Mouse (Mus musculus) kidney, postnatal 25 days (tissue): ENCODE results near the gene Ttc25.

Experiments
- DNase-seq, 2 experiments: peaks; one replicate each; pipeline ENCODE4 v3.0.0; 2021; ENCODE audit warnings: mixed read lengths in 2 of 2

Ttc25 gene

DNA sequence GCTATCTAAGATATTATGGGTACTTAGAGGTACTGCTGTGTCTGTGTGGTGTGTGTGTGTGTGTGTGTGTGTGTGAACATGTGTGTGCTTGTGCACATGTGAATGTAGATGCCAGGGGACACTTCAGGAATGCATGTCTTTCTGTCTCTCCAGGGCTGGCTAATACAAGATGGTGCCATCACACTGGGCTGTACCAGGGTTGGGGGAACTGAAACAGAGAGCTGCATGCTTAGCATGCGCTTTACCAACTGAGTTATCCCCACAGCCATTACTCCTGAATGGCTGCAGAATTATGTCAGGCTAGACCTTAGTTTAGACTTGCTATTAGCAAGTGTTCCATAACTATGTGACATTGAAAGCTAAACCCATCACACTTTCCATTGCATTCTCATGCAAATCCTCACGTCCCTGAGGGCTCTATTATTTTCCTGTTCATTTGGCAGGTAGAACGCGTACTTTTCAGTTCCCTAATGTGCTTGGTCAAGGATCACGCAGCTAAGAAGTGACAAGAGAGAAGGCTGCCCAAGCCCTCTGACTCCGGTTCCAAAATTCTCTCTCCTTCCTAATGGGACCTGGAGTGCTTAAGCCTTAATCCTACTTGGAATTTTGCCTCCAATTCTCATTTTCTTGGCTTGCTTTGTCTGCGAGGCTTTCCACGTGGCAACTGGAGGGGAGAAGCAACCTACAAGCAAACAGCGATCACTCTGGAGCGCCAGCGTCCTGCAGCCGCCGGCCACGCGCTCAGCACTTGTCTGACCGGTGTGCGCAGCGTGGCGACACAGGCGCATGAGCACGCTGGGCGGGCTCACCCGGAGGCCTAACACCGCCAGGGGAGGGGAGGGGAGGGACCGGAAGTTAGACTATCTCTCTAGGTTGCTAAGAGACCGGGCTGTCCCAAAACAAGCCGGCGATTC, at the start of gene Ttc25:
Ttc25 (plus strand) TSS at position 776 of the 914 bp plus-strand sequence.
- peak; percentile 92 to 96 for DNase-seq

DNA sequence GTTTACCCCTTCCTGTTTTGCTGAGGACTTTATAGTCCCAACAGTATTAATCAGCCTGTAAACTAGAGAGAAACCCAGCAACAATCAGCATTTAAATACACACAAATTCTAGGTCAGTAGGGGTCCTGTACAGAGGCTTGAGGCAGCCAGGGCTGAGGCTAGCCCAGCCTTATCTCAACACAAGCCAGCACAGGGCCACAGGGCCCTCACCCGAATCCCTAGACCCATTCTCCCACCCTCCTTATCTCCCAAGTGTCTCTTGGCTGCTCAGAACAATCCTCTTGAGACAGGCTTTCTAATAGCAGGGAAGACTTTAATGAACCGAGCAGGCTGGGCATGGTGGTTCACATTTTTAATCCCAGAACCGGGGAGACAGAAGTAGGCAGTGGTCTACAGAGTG, 45.2 kb upstream of the Ttc25 start:
- DNase-seq, result no peak

DNA sequence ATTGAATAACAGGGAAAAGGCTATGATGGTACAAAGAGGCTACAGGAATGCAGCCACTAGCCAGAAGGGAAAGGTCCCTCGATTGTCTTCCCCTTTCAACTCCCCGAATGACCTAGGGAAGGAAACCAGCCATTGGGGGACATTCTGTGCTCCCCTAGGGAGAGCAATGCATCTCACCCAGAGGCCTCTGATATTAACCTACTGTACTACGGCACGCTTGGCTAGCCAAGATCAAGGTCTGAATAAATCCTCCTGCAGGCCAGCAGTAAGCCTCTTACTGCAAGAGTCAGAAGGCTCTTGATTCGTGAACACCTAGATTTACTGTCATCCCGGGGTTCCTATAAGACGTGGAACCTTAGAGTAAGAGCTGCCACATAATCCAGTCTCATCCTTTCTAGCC, 44.8 kb upstream of the Ttc25 start:
- peak; percentile 44 to 71 for DNase-seq

DNA sequence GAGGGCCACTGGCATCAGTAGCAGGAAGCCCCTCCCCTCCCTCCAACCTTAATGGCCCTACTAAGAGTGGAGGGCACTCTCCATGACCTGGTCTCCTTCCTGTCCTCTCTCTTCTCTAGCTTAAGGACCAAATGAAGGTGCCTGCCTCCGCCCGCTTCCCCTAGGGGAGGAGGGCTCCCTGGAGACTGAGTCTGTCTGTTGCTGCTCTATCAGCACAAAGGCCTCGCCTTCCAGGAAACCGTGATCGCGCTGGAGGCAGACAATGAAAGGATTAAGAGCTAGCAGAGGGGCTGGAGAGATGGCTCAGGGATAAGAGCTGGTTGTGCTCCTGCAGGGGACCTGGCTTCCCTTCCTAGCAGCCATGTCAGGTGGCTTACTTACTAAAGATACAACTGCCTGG, 44.1 kb upstream of the Ttc25 start:
- no peak for DNase-seq

DNA sequence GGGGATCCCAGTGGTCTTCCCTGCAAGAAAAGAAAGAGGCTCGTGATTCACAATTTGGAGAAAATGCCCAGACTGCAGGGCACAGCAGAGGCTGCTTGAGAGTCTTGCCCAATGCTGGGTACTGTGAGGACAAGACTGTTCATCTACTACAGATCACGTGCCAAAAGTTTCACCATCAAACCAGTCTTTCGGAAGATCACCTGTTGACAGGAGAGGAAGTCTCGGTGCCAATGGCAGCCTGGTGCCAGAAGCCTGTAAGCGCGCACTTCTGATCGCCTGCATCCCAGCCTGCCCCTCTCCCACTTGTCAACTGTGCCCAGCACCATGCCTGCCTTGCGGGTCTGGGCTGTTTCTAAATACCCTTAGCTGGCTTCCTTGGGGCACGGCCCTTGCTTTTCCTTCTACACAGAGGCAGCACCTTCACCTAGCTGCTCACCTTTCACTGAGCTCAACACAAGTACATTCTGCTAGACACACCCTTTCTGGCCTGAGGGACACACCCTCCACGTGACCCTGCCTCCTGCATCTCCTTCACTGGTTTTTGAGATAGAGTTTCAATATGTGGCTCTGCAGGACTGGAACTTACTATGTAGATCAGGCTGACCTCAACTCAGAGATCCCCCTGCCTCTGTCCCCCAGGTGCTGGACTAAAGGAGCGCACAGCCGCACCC, 40.3 kb upstream of the Ttc25 start:
- no peak for DNase-seq

DNA sequence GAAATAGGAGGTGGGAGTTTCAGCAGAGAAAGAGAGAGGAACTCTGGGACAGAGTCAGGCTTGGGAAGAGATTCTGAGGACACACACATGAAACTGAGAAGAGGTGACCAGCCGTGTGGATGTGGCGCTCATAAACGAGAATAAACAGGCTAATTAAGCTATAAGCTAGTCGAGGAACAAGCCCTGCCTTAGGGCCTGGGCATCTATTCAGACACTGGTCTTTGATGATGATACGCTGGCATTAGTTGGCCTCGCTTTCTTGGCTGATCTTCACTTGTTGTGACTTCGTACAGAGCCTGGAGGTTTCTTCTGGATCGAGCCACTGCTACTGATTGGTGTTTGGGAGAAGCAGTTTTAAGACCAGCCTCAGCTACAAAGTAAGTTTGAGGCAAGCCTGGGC, 39.4 kb upstream of the Ttc25 start:
- DNase-seq, result no peak

DNA sequence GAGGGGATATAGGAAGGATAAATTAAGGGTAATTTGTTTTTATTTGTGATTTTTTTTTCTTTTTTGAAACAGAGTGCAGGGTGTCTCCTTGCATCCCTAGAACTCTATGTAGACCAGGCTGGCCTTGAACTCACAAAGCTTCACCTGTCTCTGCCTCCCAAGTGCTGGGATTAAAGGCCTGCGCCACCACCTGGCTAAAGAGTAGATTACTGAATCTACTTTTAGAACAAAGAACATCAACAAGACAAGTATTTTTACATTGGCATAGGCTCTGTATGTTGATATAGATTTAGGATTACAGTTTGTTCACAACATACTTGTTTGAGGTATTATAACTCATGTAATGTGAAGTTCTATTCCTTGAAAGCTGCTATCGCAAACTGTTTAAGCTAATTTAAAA, 34.9 kb upstream of the Ttc25 start:
- DNase-seq, result no peak

DNA sequence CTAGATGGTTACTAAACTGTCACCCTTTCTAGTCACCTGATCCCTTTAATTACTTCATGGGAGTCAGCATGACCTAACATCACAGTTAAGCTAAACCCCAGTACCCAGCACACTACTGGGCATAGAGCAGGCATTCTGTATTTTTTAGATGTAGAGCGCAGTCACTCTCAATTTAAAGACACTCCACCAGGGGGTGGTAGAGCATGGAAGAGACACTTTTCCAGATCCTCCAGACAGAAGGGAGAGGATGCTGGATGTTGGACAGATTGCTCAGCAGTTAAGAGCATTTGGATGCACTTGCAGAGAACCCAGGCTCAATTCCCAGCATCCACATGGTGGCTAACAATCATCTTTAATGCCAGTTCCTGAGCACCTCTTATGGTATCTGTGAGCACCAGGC, 33.0 kb upstream of the Ttc25 start:
- DNase-seq, result peak in 1 of 2 experiments; percentile 56

DNA sequence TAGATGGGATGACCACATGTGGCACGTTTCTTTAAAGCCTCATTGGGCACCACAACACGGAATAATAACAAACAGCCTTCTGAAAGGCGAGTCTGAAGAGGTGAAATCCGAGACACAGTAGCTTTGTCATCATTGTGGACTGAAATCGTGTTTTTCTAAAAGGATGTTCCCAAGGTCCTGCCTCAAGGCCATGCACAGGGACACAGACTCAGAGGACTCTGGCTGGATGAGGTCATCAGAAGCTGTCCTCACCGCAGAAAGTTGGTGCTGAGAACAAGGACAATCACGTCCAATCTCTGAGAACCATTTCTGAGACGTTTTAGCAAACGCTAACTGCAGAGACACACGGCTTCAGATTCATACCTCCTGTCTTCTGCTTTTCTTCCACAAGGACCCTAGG, 31.7 kb upstream of the Ttc25 start:
- no peak for DNase-seq

DNA sequence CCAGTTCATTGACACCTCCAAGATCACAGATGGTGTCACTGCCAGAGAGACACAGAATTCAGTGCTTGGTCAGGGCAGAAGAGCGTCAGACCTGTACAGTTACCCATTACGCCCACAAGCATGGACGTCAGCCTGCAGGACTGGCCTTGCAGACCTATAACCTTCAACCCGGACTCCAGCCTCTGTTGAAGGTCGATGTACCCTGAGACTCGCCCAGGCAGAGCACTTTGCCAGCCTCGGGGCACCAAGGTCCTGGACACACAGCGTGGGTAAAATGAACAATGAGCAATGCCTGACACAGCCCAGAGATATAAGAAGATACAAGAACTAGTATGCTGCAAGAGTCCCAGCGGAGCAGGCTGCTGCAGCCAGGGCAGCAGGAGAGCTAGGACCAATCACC, 30.3 kb upstream of the Ttc25 start:
- peak; percentile 59 to 81 for DNase-seq

DNA sequence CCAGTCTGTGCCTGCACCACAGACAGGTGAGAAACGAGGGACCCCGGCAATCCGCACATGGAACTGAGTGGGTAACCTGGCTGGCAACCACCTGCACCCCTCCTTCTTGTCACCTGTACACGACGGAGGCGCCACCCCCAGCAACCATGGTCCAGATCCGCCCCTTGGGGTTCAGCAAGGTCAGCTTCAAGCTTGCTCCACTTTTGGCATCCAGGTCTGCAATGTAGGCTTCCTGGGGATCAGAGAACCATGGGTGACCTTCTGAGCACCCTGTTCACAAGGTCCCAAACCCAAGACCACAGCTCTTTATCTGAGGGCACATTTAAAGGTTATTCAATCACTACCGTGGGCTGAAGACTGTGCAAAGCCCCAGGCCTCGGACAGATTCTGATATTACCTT, 29.6 kb upstream of the Ttc25 start:
- DNase-seq, result no peak

DNA sequence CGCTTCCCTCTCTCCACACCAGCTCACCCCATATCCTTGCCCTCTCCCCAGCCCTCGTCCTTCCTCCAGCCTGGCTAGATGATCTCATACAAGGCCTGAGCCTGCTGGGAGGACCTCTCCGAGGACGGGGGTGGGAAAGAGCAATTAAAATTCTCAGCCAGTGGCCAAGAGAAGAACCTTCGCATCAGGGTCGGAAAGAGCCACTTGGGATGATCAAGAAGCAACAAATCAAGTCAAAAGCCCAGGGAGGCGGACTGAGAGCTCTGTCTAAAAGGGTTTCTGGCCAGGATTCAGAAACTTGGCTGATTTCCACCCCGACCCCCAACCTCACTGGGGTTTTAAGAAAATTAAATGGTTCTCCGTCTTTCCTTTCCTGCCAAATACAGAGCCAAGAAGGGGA, 29.1 kb upstream of the Ttc25 start:
- DNase-seq, result peak in 1 of 2 experiments; percentile 46

DNA sequence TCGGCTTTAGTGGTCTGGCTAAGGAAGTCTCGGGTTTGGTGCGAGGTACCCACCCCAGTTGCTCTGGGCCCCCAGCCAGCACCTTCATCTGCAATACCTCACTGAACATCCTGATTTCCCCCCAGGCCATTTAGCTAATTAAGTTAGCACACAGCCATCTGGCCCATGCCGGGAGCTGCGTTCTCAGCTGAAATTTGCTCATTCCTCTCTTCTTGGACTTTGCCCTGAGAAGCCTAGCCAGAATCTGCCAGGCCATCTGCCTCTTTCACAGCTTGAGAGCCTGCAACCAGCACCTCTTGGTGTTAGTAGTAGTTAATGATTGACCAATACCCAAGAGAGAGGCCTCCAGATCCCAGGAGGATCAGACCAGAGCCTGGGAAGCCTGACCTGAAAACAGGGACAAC, 27.2 kb upstream of the Ttc25 start:
- DNase-seq, result peak; percentile 76 to 92

DNA sequence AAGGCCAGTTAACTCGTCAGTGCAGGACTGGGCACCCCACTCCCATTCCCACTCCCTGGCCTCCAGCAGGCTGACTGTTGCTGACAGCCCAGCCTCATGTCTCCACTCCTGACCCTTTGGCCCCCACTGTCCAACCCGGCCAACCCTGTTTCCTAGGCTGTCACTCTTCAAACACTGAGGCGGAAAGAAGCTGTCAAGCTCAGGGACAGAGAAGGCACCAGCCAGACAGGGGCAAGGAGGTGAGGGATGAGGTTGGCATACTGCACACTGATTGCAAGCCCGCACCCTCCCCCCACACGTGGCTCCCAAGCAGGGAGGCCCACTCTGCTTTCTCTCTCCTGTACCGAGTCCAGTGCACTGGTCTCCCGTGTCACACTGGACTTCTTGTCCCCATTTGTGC, 26.2 kb upstream of the Ttc25 start:
- peak; percentile 17 to 63 for DNase-seq

DNA sequence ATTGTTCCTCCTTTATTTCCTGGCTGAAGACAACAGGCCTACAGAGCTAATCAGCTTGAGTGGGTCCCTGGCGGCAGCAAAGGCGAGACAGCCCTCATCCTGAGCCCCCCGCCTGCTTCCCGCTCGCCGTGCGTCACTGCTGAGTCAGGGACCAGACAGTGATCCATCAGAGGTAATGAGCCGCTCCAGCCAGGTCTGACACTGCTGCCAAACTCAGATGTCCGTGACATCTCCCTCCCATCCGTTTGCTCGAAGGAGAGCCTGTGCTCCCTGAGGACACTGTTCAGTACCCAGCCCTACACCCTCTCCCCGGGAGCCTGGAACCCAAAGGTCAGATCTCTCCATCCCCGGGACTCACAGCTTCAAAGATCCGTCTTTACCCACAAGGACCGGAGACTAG, 24.6 kb upstream of the Ttc25 start:
- peak; percentile 70 to 92 for DNase-seq

DNA sequence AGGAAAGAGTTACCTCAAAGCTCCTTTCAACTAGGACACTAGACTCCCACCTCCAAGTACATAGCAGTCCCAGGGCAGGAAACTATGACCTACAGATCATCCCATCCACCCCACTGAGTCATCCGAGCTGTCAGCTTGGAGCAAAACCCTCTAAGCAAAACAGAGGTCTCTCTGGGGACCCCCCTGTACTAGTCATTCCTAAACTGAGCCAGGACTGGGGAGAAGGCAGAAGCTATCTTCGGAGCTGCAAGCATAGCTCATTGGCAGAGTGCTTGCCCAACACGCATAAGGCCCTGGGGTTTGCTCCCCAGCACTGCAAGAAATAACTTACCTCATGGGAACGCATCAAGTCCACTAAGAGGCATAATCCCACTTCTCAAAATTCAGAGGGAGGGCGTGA, 21.0 kb upstream of the Ttc25 start:
- DNase-seq, result no peak

DNA sequence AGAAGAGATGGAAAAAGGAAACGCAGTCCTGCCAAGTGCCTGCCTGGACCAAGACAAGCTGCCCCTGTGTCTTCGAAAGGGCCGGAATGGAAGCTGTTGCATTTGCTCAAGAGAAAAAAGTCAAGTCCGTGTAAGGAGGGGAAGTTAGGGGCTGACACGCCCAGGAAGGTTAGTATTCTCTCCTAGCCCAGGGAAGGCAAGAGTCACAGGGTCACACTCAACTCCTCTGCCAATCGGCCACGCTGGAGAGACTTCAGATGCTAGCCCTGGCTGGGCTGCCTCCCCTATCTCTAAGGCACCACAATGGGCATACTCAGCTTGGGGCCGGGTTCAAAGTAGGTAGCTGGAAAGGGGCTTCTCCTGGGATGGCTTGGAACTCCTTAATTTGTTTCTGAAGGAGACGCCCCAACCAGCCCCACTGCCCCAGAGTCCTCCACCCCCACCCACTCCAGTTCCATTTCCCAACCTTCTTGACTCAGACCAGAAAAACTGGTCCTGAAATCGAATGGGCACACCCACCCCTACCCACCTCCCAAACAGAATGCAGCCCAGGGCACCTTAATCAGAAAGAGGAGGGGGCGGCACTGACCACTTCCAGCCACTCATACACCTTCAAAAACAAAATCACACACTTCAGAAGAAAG, 20.3 kb upstream of the Ttc25 start:
- DNase-seq, result no peak

DNA sequence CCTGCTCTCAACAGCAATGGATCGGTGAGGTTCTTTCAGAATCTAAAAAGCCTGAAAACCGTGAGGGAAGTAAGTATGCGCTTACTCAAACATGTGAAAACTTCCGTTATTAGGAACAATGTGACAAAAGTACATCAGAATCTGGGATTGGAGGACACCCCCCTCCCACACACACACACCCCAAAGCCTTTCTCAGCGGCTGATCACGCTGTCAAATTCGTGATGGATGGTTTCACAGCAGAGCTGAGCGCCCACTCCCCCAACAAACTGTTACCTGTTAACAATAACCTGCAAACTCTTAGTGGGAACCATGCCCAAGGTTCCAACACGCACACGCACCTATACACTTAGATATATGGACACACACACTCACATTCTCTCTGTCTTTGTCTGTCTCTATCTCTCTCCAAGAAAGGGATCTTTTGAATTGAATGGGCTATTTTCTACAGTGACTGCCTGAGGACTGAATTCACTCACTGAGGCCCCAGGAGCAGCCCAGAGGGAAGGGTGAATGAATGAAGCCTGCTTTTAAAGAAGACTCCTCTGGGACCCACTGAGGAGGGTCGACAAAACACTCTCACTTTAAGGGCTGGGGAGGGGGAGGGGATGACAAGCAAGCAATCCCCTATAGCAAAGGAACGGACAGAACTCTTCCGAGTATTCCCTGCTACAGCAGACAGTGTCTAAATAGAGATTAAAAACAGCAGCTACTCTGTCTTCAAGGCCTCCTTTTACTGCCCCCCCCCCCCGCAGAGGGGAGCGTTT, 19.2 kb upstream of the Ttc25 start:
- DNase-seq, result no peak

DNA sequence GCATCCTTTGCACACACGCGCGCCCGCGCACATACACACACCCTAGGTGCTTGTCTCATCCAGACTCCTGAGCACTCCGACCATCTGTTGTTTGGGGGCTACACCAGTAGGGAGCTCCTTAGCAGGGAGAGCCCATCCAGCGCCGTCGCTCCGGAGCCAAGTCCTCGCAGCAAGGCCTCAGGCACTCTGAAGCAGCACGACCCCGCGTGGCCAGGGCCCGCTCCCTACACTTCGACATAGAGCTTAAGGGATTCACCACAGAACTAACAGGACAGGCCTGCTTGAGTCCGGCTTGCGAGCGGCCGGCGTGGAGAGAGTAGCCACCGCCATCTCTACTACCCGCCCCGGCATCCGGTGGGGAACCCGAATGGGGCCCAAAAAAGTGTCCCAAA, 18.3 kb upstream of the Ttc25 start:
- peak; percentile 66 to 82 for DNase-seq

DNA sequence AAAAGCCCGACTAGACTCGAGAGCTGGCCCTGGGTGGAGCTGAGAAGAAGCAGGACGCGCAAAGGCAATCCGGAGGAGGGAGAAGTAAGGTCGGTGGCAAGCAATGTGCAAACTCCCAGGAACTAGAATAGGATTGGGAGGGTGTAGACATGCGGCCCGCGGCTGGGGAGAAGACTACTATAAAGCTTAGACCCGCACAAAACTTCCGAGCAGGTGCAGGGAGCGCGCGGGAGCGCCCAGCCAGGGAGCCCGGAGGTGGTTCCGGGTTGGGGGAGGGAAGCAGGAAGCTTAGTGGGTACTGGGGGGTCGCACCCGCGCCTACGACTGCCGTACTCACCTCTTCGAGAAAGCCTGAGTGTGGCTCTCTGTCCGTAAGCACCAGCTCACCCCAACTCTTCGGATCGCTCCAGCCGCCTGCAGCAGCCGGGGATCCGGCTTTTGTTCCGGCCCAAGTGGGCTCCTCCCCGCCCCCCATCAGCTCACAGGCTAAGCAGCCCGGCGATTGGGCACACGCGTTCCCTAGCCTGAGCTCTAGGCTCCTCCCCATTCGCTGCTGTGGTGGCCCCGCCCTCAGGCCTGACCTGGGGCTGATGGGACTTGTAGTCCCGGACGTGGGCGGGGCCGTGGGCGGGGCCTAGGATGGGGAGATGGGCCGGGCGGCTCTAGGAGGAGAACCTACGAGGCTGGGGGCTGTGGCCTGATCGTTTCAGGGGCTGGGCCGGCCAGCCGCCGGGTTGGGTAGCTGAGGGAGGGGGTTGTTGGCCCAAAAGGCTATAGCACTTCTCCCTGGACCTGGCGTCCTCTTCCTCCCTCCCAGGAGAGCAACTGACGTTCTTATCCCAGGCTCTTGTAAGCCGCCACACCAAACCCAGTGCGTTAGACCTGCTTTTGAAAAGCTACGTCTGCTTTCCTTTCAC, 17.7 kb upstream of the Ttc25 start, which contains the start of gene Acly:
Acly (minus strand) TSS at position 543 of the 917 bp plus-strand sequence.
- peak; percentile 100 for DNase-seq

DNA sequence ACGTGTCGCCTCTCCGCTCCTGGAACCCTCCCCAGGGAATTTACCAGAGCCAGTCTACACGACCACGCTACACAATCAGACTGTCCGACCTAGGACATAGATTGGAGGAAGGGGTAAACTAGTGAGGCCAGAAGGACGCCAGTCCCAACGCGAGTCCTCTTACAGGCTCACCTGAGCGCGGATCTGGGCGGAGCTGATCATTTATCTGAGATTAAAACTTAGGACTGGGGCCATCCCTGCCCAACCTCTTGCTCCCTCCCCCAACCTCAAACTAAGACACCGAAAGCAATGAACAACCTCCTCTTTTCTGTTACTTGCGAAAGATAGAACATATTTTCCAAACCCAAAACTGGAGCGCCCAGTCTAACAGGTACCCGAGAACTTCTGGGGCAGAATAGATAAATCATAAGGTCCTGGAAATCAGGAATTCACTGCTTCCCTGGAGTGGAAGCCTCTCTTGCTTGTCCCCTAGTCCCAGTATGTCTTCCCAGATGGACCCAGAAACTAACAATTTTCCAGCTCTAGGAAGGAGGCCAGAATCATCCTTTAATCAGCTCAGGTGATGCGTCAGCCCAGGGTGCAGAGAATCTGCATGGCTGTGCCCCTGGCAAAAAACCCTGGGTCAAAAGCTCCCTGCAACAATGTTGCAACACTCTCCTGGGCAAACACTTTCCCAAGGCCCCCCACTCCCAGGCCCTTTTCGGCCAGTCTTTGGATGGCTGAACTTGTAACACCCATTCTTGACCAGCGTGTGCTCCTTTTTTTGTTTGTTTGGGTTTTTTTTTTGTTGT, 16.8 kb upstream of the Ttc25 start:
- no peak for DNase-seq
